14 mouse cellular contexts compared by ENCODE assay signal in the genomic region with DNA sequence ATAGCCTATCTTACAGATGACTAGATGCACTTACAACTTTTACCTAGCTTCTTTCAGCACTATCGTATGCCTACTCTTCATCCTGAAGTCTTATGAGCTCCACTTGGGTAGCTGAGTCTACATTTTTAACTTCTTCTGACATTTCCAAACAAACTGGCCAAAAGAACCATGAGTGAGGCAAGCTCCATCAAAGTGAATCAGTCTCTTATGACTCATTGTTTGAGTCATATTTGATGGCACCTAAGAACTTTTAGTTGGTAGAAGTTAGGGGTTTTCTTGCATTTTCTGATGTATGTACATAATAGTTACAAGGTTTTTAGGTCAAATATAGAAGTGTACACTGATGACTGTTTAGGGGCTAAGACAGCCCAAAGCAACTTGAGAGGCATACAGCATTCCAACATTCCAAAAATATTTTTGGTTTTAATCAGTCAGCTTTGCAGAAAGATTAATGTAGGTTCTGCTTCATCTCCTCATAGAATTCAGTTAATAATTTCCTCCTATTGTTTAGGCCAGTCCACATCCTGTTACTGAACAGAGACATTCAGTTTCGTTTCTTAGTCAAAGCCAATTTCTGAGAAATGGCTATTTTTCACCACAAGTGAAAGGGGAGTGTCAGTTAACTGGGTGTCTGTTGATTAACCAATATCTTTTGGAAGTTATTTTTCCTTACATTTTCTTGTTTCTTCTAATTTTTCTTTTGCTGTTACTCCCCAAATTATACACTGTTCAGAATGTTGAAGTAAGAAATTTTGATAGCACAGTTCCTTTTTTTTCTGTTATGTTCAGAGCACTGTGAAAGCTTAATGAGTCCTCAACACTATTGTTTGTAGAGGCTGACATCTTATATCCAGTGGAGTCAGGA. TPM values are rescaled to one million over a fixed set of nuclear protein-coding genes. Genes with fewer than 3 reads are reported as not detected.
DNase-seq lines count a peak whose midpoint lies in the region; ATAC-seq and TF ChIP-seq lines count a peak whose summit lies in the region.
"Had no signal": no experiment of that assay in that cellular context is flagged by ENCODE, and none has a peak within 500 bp of the region (broad histone marks: within the 10 kb centered on the region; RNA-seq: fewer than 3 reads in every experiment).

No protein-coding gene starts in this region.

- no peaks in the 10 kb centered on the region for H3K4me1 ChIP-seq in intestine, embryonic 16.5 days (ENCODE audit: control insufficient read depth, insufficient read depth, low read length)
- H3K4me1 ChIP-seq in intestine, embryonic 15.5 days (replicated peaks): no peaks in the 10 kb centered on the region
- no peaks in the 10 kb centered on the region for H3K4me1 ChIP-seq in thymus, adult 2 months (replicated peaks; ENCODE audit: control insufficient read depth, insufficient read depth, low read length)
- H3K4me1 ChIP-seq in intestine, postnatal 0 days (replicated peaks; ENCODE audit: control insufficient read depth, insufficient read depth, low read length): no peaks in the 10 kb centered on the region
- H3K4me1 ChIP-seq: midbrain, embryonic 10.5 days had no signal

- no peak overlapping the region for H3K4me2 ChIP-seq in intestine, embryonic 16.5 days (ENCODE audit: low read depth, low read length)
- no peak overlapping the region for H3K4me2 ChIP-seq in intestine, embryonic 15.5 days (replicated peaks)
- no peak overlapping the region for H3K4me2 ChIP-seq in intestine, postnatal 0 days (replicated peaks; ENCODE audit: low read depth)

- H3K27me3 ChIP-seq in intestine, embryonic 16.5 days (replicated peaks; ENCODE audit: control insufficient read depth, insufficient read depth, low read length): no peaks in the 10 kb centered on the region
- no peaks in the 10 kb centered on the region for H3K27me3 ChIP-seq in intestine, embryonic 15.5 days (replicated peaks)
- no peaks in the 10 kb centered on the region for H3K27me3 ChIP-seq in thymus, adult 2 months (ENCODE audit: control insufficient read depth, insufficient read depth, low read length)
- no peaks in the 10 kb centered on the region for H3K27me3 ChIP-seq in intestine, postnatal 0 days (replicated peaks; ENCODE audit: control insufficient read depth, insufficient read depth, low read length)

- WGBS in intestine, embryonic 16.5 days: 62% methylated on average over 2 of the region's 2 CpGs
- 57% methylated on average over 2 of the region's 2 CpGs for WGBS in intestine, embryonic 15.5 days
- 46% methylated on average over 2 of the region's 2 CpGs for WGBS in thymus, adult 2 months
- 57% methylated on average over 2 of the region's 2 CpGs for WGBS in intestine, postnatal 0 days

- TF ChIP-seq POLR2A in thymus, adult 2 months (IDR thresholded peaks at IDR 0.05; ENCODE audit: control insufficient read depth, extremely low read depth, insufficient read depth, low read length, poor library complexity): no peak

- H3K9ac ChIP-seq in intestine, embryonic 16.5 days (ENCODE audit: low read depth, low read length): no peak overlapping the region
- no peak overlapping the region for H3K9ac ChIP-seq in intestine, embryonic 15.5 days
- H3K9ac ChIP-seq in intestine, postnatal 0 days (ENCODE audit: low read depth, low read length): no peak overlapping the region

- H3K27ac ChIP-seq in intestine, embryonic 16.5 days (ENCODE audit: low read length): no peak overlapping the region
- H3K27ac ChIP-seq in intestine, embryonic 15.5 days: no peak overlapping the region
- H3K27ac ChIP-seq in thymus, adult 2 months (ENCODE audit: control insufficient read depth, insufficient read depth, low read length): no peak overlapping the region
- H3K27ac ChIP-seq in intestine, postnatal 0 days (ENCODE audit: low read depth, low read length): no peak overlapping the region
- H3K27ac ChIP-seq: left cerebral cortex, adult 2 months; midbrain, embryonic 10.5 days had no signal

- peak; percentile 55 for ATAC-seq in intestine, embryonic 16.5 days
- no peak for ATAC-seq in intestine, embryonic 15.5 days
- ATAC-seq in intestine, postnatal 0 days: 0 out of 2 replicates have a peak, but pooled peaks have one; percentile 57

- TF ChIP-seq CTCF in thymus, adult 2 months (IDR thresholded peaks at IDR 0.05; ENCODE audit: borderline replicate concordance, control insufficient read depth, extremely low read depth, insufficient read depth, low read length, poor library complexity): no peak
- TF ChIP-seq CTCF in intestine, postnatal 0 days (IDR thresholded peaks at IDR 0.05; ENCODE audit: low read depth): no peak

- H3K36me3 ChIP-seq in intestine, embryonic 16.5 days (ENCODE audit: control insufficient read depth, insufficient read depth, low read length): no peaks in the 10 kb centered on the region
- no peaks in the 10 kb centered on the region for H3K36me3 ChIP-seq in intestine, embryonic 15.5 days
- no peaks in the 10 kb centered on the region for H3K36me3 ChIP-seq in thymus, adult 2 months (ENCODE audit: control insufficient read depth, insufficient read depth, low read length)
- H3K36me3 ChIP-seq in intestine, postnatal 0 days (ENCODE audit: control insufficient read depth, insufficient read depth): no peaks in the 10 kb centered on the region
- H3K36me3 ChIP-seq: midbrain, embryonic 10.5 days had no signal

- H3K9me3 ChIP-seq in intestine, embryonic 16.5 days (ENCODE audit: control insufficient read depth, low read length): no peaks in the 10 kb centered on the region
- H3K9me3 ChIP-seq in intestine, embryonic 15.5 days: no peaks in the 10 kb centered on the region
- no peaks in the 10 kb centered on the region for H3K9me3 ChIP-seq in intestine, postnatal 0 days (ENCODE audit: control insufficient read depth)

- DNase-seq in thymus, postnatal 0 days (ENCODE audit: low spot score): peak; percentile 17
- no peak for DNase-seq in thymus, adult 2 months
- DNase-seq in testis, postnatal 14 days (ENCODE audit: low spot score): no peak
- no peak for DNase-seq in layer of hippocampus, adult 9-10 months (ENCODE audit: low spot score)
- no peak for DNase-seq in adrenal gland, adult 2 months
- DNase-seq: adrenal gland, postnatal 25 days; cerebellum, postnatal 14 days; thymus, postnatal 14 days had no signal

- no peak overlapping the region for H3K4me3 ChIP-seq in intestine, embryonic 16.5 days (ENCODE audit: low read length)
- H3K4me3 ChIP-seq in intestine, embryonic 15.5 days (replicated peaks): no peak overlapping the region
- H3K4me3 ChIP-seq in thymus, adult 2 months (ENCODE audit: control insufficient read depth, insufficient read depth, low read length): no peak overlapping the region
- no peak overlapping the region for H3K4me3 ChIP-seq in intestine, postnatal 0 days (ENCODE audit: low read depth, low read length)
- H3K4me3 ChIP-seq: erythroblast, embryonic 14.5 days; left cerebral cortex, adult 2 months; midbrain, embryonic 10.5 days had no signal

RNA-seq across cellular contexts. Expression of a gene that starts 21.4 kb away (rescaled TPM):
- polyA plus RNA-seq in intestine, embryonic 16.5 days (2015; fragmentation: Nextera tagmentation; extraction: Ambion mirVana): 0.46 and 0.56 TPM in 2 replicates
- 0.40 and 0.58 TPM in 2 replicates for polyA plus RNA-seq in intestine, embryonic 15.5 days (2015; fragmentation: Nextera tagmentation; extraction: Ambion mirVana)
- polyA plus RNA-seq in thymus, postnatal 0 days (2015; fragmentation: Nextera tagmentation; extraction: Ambion mirVana): 0.98 and 1.2 TPM in 2 replicates
- polyA plus RNA-seq in thymus, adult 2 months (2012; rRNA removed): 0.60 and 1.5 TPM in 2 replicates
- 0.63 TPM in 1 of 2 replicates, not detected in the other for polyA plus RNA-seq in intestine, postnatal 0 days (2015; fragmentation: Nextera tagmentation; extraction: Ambion mirVana)
- 1 to 10 TPM; 4.3 to 7.5 TPM for total RNA-seq in adrenal gland, adult 2 months (2021)
- polyA plus RNA-seq in adrenal gland, adult 2 months (2012; rRNA removed): 0.17 and 0.21 TPM in 2 replicates
- polyA plus RNA-seq: erythroblast, embryonic 14.5 days; midbrain, embryonic 10.5 days had no signal
